Mouse (Mus musculus) G1E-ER4 (cell line): ENCODE results near the gene Akt3. TPM values are rescaled to one million over a fixed set of nuclear protein-coding genes. Genes with fewer than 3 reads are reported as not detected.

Experiments used
- GATA1 ChIP-seq: IDR thresholded peaks from one replicate; pipeline ENCODE4 v1.8.0; 2012; ENCODE audit warnings: low read length, inconsistent platforms
- polyA plus RNA-seq: library from polyadenylated mRNA; stranded (reverse); fragments of >175 nt; gene quantifications from 2 replicates; pipeline ENCODE4 v1.2.3, GENCODE M21; 2012

Gene Akt3
- polyA plus RNA-seq, 1 experiment, result not detected

DNA sequence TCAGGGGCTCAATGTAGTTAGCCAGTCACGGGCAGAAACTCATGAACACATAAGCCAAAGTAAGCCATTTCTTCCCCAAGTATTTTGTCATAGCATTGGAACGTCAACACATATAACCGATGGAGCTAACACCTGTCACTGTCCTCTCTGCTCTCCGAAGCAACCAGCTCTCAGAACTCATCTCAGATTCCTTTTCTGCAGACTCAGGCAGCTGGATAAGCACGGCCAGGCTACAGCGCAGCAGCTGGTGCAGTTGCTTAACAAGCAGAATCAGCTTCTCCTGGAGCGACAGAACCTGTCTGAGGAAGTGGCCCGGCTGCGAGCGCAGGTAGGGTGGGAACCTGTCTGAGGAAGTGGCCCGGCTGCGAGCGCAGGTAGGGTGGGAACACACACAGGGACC lies 246.3 kb downstream of the Akt3 start:
- TF ChIP-seq GATA1, result no peak

GRCm38 (mm10) chr1:177010607-177011302 lies 247.2 kb downstream of the Akt3 start:
- TF ChIP-seq GATA1, result no peak

DNA sequence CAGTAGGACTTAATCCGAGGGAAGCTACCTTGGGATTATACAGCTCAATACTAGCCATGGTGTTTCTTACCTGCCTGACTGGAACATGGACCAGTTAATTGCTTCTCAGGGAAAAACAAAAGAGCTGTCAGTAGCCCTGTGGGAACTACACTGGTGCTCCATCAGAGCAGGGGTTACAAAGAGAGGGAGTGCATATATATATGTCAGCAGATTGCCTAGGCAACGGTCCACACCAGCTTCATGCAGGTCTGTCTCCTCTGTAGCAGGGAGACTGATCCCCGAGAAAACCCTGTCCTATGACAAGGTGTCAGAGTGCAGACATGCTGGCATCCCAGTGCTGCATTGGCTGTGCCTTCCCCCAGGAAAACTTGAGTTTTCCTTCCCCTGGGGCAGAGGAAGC lies 248.0 kb downstream of the Akt3 start:
- no peak for TF ChIP-seq GATA1

GRCm38 (mm10) chr1:177008777-177009176 lies 249.2 kb downstream of the Akt3 start:
- no peak for TF ChIP-seq GATA1

- no peak for TF ChIP-seq GATA1
These were observed 250.6 kb downstream of the Akt3 start for GRCm38 (mm10) chr1:177007405-177007804.

- TF ChIP-seq GATA1, result no peak
These were observed 253.8 kb downstream of the Akt3 start for GRCm38 (mm10) chr1:177004041-177004741.

DNA sequence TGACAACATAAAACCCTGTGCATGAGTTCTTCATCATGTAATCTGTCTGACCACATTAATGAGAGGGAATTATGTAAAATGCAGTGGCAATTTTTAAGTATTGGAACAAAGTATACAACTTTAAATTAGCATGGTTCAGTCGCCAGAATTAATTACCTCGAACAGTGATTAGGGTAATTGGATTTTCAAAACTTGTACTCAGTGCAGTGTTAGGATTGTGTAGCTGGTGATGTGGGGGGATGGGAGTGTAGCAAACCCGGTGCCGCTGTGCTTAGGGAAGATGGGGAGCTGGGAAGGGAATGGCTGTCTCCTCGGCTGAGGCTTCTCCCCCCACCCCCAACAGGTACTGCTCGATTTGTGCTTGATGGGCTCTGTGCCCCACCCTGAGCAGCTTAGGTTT lies 255.1 kb downstream of the Akt3 start:
- no peak for TF ChIP-seq GATA1

- no peak for TF ChIP-seq GATA1
These were observed 259.0 kb downstream of the Akt3 start for GRCm38 (mm10) chr1:176999011-176999410.

DNA sequence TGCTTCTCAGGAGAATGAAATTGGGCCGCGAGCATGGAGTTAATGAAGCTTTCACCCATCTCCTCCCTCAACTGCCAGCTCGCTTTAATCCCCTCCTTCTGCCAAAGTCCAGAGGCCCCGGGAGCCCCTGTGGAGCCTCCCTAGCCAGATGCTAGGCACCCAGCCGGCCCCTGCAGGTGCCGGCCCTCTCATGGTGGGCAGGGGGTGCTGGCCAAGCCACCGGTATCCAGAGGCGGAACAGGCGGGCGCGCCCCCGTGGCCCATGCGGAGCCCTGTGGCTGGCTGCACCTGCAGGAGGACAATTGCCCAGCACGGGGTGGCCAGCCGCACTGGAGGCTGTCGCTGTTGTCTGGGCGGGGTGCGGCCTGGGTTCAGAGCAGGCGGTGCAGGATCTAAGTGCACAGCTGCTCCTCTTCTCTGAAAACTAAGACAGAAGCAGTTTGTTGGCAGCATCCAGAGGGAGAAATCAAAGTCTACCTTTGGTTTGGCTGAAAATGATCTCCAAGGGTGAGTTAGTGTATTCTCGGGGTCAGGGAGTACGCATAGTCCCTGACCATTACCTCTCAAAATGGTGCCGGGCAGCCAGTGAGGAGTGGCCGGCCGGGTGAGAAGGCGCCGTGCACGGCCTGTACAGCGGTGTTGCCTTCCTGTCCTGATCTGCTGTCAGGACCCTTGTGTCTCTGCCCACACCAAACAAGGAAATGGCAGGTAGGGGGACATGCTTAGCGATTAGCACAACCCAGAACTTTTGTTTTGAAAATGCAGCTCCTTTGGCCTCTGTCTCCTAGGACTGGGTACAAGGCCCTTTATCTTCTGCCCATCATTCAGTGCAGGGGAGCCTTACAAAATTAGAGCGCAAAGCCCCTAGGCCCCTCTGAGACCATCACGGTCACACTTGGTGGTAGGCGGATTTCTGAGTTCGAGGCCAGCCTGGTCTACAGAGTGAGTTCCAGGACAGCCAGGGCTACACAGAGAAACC lies 260.0 kb downstream of the Akt3 start:
- TF ChIP-seq GATA1, result no peak

DNA sequence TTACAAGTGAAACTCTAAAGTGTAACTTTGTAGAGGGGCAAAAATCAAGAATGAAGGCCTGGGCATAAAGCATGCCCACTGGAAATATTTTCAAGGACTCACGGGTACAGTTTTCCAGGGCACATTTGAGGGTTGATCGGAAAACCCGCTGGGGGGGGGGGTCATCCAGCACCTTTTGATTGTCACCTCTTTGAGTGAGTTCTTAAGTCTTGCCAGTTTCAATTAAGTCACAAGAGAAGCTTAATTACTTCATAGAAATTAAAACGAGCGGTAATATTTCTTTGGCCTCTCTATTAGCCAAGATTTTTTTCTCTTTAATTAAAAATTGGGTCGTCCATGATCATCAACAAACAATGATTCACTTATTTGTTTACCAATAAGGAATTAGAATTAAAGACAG lies 260.7 kb downstream of the Akt3 start:
- TF ChIP-seq GATA1, result no peak

- TF ChIP-seq GATA1, result no peak
These were observed 261.3 kb downstream of the Akt3 start for GRCm38 (mm10) chr1:176996630-176997201.

DNA sequence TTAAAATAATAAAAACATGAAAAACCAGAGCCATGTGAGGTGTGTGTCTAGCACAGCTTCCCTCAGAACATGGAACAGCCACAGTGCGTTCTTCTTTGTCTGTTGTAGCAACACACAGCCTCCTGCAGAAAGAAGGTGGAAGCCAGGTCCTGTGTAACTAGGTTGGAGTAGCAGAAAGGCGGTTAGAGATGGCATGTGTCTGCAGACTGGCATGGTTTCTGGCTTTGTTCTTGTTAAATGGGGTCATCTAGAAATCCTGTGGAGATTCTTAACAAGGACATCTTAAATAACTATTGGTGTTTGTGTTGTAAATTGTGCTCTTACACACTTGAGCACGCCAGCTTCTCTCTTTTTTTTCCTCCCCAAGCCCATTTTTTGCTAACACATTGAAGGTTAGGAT lies 261.8 kb downstream of the Akt3 start:
- TF ChIP-seq GATA1, result no peak

GRCm38 (mm10) chr1:176995419-176995775 lies 262.6 kb downstream of the Akt3 start:
- no peak for TF ChIP-seq GATA1

DNA sequence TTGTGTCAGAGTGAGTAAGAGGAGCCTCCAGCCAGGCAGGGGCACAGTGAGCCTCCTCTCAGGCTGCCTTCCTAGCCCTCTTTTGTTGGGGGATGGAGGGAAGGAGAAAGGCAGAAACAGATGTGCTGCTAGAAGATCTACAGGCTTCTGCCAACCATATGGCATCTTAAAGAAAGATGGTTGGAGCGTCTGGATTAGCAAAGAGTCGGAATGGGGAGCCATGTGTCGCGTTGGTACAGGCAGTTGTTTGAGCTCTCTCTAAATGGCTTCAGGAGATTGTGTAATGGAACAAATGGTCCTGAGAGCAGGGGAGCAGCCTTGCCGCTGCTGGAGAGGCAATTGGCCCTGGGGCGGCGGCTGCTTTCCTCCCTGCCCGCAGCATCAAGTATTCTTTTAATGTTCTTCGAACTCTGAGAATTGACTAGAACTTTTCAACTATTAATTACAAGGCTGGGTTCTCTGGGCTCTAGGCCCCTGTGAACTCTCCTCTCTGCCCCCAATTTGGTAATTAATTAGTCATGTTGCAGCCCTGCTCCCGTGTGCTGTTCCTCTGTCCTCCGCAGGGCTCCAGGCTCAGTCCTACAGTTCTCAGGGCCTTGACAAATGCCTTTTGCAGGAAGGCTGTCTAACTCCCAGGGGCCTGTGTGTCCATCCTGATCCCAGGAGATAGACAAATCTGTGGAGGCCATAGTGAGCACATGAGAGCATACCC lies 263.1 kb downstream of the Akt3 start:
- no peak for TF ChIP-seq GATA1

DNA sequence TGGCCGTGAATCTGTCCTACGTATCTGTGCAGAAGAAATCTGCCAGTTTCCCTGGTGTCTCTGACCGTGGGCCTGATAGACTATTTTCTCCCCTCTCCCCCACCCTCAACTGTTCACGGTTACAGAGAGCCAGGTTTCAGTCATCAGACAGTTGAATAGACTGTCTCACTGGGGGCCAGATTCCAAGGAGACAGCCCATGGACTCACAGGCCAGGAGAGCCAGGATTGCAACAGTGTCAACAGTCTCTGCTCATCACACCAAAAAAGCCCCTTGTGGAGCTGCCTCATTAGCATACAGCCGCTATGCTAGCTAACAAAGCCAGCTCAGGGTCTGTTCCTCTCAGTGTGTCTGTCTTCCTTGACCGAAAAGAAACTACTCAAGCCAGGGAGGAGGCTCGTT lies 263.9 kb downstream of the Akt3 start:
- no peak for TF ChIP-seq GATA1
